7 mouse cellular contexts compared by ENCODE assay signal in the genomic region with DNA sequence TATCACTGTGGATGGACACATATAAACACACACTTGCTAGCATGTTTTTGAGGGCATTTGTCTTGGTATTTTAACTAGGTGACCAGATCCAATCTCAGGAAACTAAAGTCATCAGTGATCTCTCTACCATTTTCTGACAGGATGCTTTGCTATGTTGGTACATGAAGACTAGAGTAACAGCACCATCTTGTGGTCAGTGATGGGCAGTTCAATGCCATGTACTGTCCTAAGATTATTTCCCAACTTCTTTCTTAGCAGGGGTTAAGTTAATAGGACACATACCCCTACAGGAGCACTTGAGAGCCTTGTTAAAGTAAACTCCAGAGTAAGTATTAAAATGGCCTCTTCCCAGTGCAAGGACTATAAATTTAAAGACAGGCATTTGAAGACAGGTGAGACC. TPM values are rescaled to one million over a fixed set of nuclear protein-coding genes. Genes with fewer than 3 reads are reported as not detected.
A peak's percentile ranks its signal among the peaks of the same experiment; 100 is the strongest.
DNase-seq lines count a peak whose midpoint lies in the region; TF ChIP-seq lines count a peak whose summit lies in the region.

No protein-coding gene starts in this region.

- TF ChIP-seq CTCF in C2C12 (IDR thresholded peaks at IDR 0.05; ENCODE audit: control insufficient read depth, insufficient read depth, insufficient read length) (peak; percentile 62), E14TG2a.4 (conservative IDR thresholded peaks at IDR 0.05; ENCODE audit: low read length) (peak; percentile 81)

- H3K4me1 ChIP-seq in E14TG2a.4 (replicated peaks; ENCODE audit: low read depth, low read length): no peaks in the 10 kb centered on the region

- H3K79me3 ChIP-seq in C2C12 (ENCODE audit: low read depth): no peaks in the 10 kb centered on the region

- H3ac ChIP-seq in C2C12 (ENCODE audit: control insufficient read depth, insufficient read length, low read depth): no peak overlapping the region

- H3K9me3 ChIP-seq in E14TG2a.4 (ENCODE audit: low read length): no peaks in the 10 kb centered on the region

- H3K36me3 ChIP-seq in C2C12 (ENCODE audit: control insufficient read depth, insufficient read depth) (no peaks in the 10 kb centered on the region), E14TG2a.4 (ENCODE audit: insufficient read depth, low read length) (no peaks in the 10 kb centered on the region)
- H3K36me3 ChIP-seq in splenic B cell, adult 2 months (ENCODE audit: control insufficient read depth, insufficient read depth, low read length, poor library complexity, severe bottlenecking): no peaks in the 10 kb centered on the region

- H3K27me3 ChIP-seq in C2C12 (ENCODE audit: control insufficient read depth, insufficient read depth, insufficient read length) (no peaks in the 10 kb centered on the region), E14TG2a.4 (ENCODE audit: insufficient read depth, low read length) (no peaks in the 10 kb centered on the region)
- no peaks in the 10 kb centered on the region for H3K27me3 ChIP-seq in splenic B cell, adult 2 months (ENCODE audit: control insufficient read depth, insufficient read depth, low read length, poor library complexity, severe bottlenecking)

- H3K4me3 ChIP-seq in C2C12 (ENCODE audit: insufficient read depth, poor library complexity, severe bottlenecking) (no peak overlapping the region), E14TG2a.4 (replicated peaks; ENCODE audit: low read length) (no peak overlapping the region)

- no peaks in the 10 kb centered on the region for H3K79me2 ChIP-seq in C2C12 (ENCODE audit: control insufficient read depth, insufficient read depth)

- peak; percentile 27 for DNase-seq in cerebellum, adult 8-10 months
- peak; percentile 3 to 67 for DNase-seq in frontal cortex, adult 2 months (ENCODE audit: extremely low spot score in 1 of 2, low spot score in 1 of 2)
- peak; percentile 27 to 52 for DNase-seq in kidney, postnatal 36 days
- peak; percentile 55 for DNase-seq in lung, postnatal 25 days (ENCODE audit: low spot score)
- DNase-seq in splenic B cell, adult 2 months (ENCODE audit: low read depth, low spot score): peak; percentile 81

TF ChIP-seq in C2C12, 6 proteins besides CTCF, POLR2A, EP300 and RAD21:
- TF ChIP-seq CEBPB (IDR thresholded peaks at IDR 0.05; ENCODE audit: low read depth) (no peak), FOSL1 (IDR thresholded peaks at IDR 0.05; ENCODE audit: insufficient read depth, low read length, poor library complexity, severe bottlenecking) (no peak), USF1 (IDR thresholded peaks at IDR 0.05; ENCODE audit: low read depth) (no peak), MYOG (IDR thresholded peaks at IDR 0.05; ENCODE audit: control insufficient read depth, extremely low read depth, insufficient read length) (no peak), MYOD1 (IDR thresholded peaks at IDR 0.05; ENCODE audit: control insufficient read depth, insufficient read length, low read depth) (no peak), MAX (IDR thresholded peaks at IDR 0.05) (no peak)

RNA-seq across cellular contexts. Expression of a gene that starts 33.6 kb away (rescaled TPM):
- polyA plus RNA-seq in C2C12 (2012; fragmentation: generic; extraction: Trizol): 0.23 TPM
- 0.28 and 0.36 TPM in 2 replicates for polyA plus RNA-seq in frontal cortex, adult 2 months (2012; rRNA removed)

RNA-seq across cellular contexts. Expression of a gene that starts 42.6 kb away (rescaled TPM):
- not detected for polyA plus RNA-seq in C2C12 (2012; fragmentation: generic; extraction: Trizol)
- 0.10 and 0.57 TPM in 2 replicates for polyA plus RNA-seq in frontal cortex, adult 2 months (2012; rRNA removed)

Comparison
In these comparisons a context has a peak if more than half of its experiments do, and no peak if none do; other contexts are left out.
1. DNase-seq: peak in every context shown above with its lines; median percentile 81 in splenic B cell, adult 2 months; 55 in lung, postnatal 25 days; 40 in kidney, postnatal 36 days; 35 in frontal cortex, adult 2 months; 27 in cerebellum, adult 8-10 months.